Mouse (Mus musculus) retina, embryonic 14.5 days (tissue): ENCODE data around the gene Zfp385a.
"Not testable (repeated sequence)": the region's sequence is repeated elsewhere in the genome, so short reads cannot be mapped to it uniquely, and the experiment has no call there.

Experiments
- DNase-seq: peaks from one replicate; pipeline ENCODE4 v3.0.0-alpha.2; 2015; ENCODE audit warnings: low spot score

The Zfp385a gene

GRCm38 (mm10) chr15:103290843-103291242 lies 49.0 kb downstream of the Zfp385a start:
- DNase-seq: no peak

- DNase-seq: no peak
Measured at GRCm38 (mm10) chr15:103290417-103290816, 49.5 kb downstream of the Zfp385a start.

GRCm38 (mm10) chr15:103289600-103289999 lies 50.3 kb downstream of the Zfp385a start:
- no peak for DNase-seq

- no peak for DNase-seq
Measured at GRCm38 (mm10) chr15:103285778-103286417, 54.0 kb downstream of the Zfp385a start.

- DNase-seq: no peak
Measured at GRCm38 (mm10) chr15:103284647-103285046, 55.2 kb downstream of the Zfp385a start.

GRCm38 (mm10) chr15:103284066-103284465 lies 55.8 kb downstream of the Zfp385a start:
- peak; percentile 66 for DNase-seq

GRCm38 (mm10) chr15:103281465-103282205 lies 58.3 kb downstream of the Zfp385a start:
- no peak for DNase-seq

- DNase-seq: peak; percentile 76
Measured at GRCm38 (mm10) chr15:103280817-103281464, 59.0 kb downstream of the Zfp385a start.

GRCm38 (mm10) chr15:103279750-103280149 lies 60.1 kb downstream of the Zfp385a start:
- DNase-seq: peak; percentile 59

- DNase-seq: no peak
Measured at GRCm38 (mm10) chr15:103277949-103278348, 61.9 kb downstream of the Zfp385a start.

GRCm38 (mm10) chr15:103275943-103276342 lies 64.0 kb downstream of the Zfp385a start:
- DNase-seq: not testable (repeated sequence)

GRCm38 (mm10) chr15:103272419-103273279 lies 67.2 kb downstream of the Zfp385a start, which contains the start of gene Copz1:
Gene Copz1 (plus strand): TSS chr15:103272714.
- DNase-seq: peak; percentile 98

GRCm38 (mm10) chr15:103268903-103269302 lies 71.0 kb downstream of the Zfp385a start:
- DNase-seq: no peak

- DNase-seq: no peak
Measured at GRCm38 (mm10) chr15:103264794-103265193, 75.1 kb downstream of the Zfp385a start.
